Mouse (Mus musculus) adrenal gland, adult 8-10 months (tissue): ENCODE measurements at regions not wholly inside any gene's neighbourhood (a gene's known extent, or its start where the extent isn't known, plus 50 kb on each side); places are given as distances from the start of the nearest gene placed in this dataset.
"Not testable (repeated sequence)": the region's sequence is repeated elsewhere in the genome, so short reads cannot be mapped to it uniquely, and the experiment has no call there.

Experiments
- DNase-seq: peaks from one replicate; pipeline ENCODE4 v3.0.0; 2022

GRCm38 (mm10) chr8:78077122-78077521 is 136.0 kb upstream of the Ttc29 start:
- DNase-seq: peak; percentile 53

DNA sequence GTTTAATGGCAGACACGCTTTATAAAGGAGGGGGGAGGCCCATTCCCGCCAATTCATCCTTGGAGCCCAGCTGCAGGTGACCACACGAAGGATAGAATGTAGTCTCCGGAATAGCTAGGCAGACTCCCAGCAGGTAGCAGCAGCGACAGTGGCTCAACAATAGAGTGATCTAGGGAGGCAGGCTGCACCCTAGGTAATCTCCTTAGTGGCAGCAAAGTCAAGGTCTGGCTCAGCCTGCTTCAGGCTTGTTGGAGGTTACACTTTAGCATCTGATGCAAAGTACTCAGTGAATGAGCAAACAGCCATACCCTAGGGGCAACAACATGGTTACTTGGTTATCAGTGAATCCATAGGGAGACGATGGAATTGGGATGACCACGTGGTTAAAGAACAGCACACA is 131.7 kb upstream of the Ttc29 start:
- DNase-seq: not testable (repeated sequence)

GRCm38 (mm10) chr8:78083012-78083411 is 130.1 kb upstream of the Ttc29 start:
- no peak for DNase-seq

DNA sequence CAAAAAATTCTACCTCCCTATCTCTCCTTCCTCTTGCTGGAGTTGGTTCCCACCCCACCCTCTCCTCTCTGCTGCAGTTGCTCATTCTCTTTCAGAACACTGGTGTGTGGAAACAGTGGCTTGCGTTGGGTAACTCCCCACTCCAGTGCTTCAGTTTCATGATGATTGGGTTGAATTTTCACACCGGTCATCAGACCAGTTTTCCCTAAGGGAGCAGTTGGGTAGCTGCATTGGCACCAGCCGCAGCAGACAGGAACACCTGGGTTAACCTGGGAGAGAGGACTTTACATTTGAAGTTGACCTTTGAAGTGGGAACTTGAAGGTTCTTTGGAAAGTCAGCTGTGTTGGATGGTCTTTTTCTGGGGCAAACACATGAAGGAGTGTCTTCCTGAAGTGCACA is 126.7 kb upstream of the Ttc29 start:
- no peak for DNase-seq

- DNase-seq: no peak
Measured at GRCm38 (mm10) chr8:78090382-78091122, 122.5 kb upstream of the Ttc29 start.

DNA sequence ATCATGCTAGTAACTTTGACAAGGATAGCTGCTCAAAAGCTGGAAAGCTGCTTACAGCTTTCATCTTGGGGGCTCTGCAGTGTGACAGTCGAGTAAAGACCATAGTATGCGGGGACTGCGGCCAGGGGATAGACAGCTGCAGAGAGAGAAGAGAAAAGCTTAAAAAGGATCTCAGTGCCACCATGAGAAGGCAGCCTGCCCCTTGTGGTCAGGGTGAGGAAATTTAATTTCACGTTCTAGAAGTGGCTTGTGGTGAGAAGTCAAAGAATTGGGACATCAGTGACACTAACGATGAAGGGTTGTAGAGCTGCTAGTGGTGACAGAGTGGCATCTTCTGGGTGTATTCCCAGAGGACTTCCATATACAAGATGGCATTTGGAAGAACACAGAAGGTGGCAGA is 116.7 kb upstream of the Ttc29 start:
- DNase-seq: no peak

DNA sequence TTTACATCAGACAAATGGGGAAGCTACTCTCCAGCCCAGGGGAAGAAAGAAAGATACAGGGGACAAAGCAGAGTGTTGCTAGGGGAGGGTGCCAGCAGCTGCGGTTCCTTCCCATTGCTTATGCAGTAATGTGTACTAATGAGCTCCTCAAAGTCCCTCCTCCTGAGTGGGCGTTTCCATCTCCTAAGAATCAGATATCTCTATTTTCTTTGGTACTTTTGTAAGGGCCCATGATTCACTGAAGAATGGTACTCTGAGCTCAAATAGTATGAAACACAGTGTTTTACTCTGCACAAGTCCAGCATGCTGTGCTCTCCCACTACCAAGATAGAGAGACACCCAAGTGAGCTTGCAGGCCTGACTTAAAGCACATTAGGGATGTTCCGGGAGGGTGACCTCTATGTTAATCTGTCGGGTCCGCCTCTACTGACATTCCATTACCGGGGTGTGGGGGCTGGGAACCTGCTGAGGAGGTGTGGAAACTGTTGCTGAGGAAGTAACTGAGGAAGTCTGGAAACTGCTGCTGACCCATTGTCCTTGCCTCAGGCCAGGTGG is 114.8 kb upstream of the Ttc29 start:
- DNase-seq: no peak

- no peak for DNase-seq
Measured at GRCm38 (mm10) chr8:78099091-78099490, 114.0 kb upstream of the Ttc29 start.

- no peak for DNase-seq
Measured at GRCm38 (mm10) chr8:78107339-78107738, 105.8 kb upstream of the Ttc29 start.

DNA sequence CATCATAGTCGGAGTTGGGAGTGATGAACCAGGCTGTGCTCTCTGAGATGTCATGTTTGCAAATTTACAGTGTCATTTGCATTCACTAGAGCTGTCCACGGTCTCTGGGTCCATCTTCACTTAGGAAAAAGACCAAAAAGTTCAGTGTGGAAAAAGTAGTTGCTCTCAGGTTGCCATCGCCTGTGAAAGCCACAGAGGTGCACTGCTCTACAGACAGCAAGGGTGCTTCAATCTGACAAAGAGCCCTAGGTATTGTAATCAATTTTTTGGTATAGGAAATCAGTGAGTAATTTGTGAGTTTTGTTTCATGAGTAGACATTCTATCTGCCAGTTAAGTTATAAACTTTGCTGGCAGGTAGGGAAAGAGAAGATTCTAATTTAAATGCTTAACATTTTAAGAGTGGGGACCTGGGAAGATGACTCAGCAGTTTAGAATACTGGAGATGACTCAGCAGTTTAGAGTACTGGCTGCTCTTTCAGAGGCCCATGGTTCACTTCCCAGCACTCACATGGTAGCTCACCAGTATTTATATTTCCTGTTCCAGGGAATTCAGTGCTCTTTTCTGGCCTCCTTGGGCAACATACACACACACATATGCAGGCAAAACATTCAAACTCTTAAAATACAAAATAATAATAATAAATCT is 103.0 kb upstream of the Ttc29 start:
- no peak for DNase-seq

DNA sequence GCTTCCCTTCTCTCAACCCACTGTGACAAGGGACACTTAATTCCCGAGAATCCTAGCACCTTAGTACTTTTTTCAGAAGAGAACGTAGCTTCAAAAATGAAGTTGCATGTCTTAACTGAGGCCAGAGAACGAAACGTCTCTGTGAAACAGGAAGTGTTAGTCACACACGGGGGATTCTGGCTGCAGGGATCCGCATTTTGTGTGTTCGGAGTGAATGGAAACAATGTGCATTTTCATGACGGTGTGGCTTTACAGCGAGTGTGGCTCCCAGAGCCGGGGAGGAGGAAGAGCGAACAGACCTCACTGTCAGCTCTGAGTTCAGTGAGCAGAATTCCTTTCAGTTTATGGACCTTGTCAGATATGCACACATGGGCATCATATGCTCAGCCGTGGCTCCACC is 100.0 kb upstream of the Ttc29 start:
- DNase-seq: no peak

- no peak for DNase-seq
Measured at GRCm38 (mm10) chr8:78114512-78114911, 98.6 kb upstream of the Ttc29 start.

DNA sequence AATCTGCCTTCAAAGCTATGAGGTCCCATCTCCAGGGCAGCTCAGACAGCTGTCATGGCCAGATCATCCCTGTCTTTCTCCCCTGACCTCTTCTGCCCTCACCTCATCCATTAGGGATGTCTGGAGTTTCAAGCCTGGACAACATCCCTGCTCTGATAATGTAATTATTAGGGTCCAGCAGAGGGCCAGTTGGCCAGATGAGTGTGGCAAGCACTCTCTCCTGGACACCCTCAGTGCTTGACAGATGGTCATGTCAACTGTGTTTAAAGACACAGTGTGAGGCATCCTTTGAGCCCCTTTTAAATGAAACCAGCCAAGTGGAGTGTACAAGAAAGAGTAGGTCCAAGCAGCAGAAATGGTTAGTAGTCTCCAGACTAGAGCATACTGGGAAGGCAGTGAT is 95.9 kb upstream of the Ttc29 start:
- no peak for DNase-seq

GRCm38 (mm10) chr8:78118493-78118892 is 94.6 kb upstream of the Ttc29 start:
- DNase-seq: no peak

DNA sequence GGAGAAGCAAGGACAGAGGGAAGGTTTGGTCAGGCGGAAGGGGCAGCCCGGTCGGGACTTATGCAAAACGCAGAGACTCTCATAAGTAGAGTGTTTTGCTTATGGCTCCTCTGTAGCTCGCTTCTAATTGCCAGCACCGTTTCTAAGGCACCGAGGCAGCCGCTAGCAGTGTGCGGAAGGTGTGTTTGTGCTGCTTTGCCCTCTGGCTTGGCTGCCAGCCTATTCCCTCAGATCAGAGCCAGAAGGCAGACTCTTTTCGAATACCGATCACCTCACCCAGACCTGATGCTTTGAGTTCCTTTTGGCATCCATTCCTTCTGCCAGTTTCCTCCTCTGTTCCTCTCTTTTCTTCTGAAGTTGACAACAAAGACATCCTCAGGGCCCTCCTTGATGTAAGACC is 93.4 kb upstream of the Ttc29 start:
- DNase-seq: no peak

- no peak for DNase-seq
Measured at GRCm38 (mm10) chr8:78124248-78124647, 88.8 kb upstream of the Ttc29 start.

- DNase-seq: peak; percentile 4
Measured at GRCm38 (mm10) chr8:78127852-78128251, 85.2 kb upstream of the Ttc29 start.

DNA sequence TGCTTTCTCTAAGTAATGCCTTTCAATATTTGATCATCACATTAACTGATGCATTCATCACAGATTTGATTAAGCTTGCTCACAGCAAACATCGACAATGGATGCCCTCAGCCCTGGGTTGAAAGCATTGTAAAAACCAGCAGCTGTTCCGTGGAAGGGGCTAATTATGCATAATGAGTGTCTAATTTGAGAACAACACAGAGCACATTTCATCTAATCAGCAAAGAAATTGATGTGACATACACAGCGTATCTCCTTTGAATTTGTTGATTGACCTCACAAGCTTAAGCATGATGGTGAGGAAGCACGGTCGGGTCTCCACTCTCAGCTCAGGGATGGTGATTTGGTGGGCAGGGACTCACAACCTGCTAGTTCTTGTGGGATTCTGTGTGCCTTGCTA is 84.0 kb upstream of the Ttc29 start:
- DNase-seq: no peak

- DNase-seq: not testable (repeated sequence)
Measured at GRCm38 (mm10) chr8:78139514-78139913, 73.6 kb upstream of the Ttc29 start.

GRCm38 (mm10) chr8:78147170-78147569 is 65.9 kb upstream of the Ttc29 start:
- DNase-seq: no peak

DNA sequence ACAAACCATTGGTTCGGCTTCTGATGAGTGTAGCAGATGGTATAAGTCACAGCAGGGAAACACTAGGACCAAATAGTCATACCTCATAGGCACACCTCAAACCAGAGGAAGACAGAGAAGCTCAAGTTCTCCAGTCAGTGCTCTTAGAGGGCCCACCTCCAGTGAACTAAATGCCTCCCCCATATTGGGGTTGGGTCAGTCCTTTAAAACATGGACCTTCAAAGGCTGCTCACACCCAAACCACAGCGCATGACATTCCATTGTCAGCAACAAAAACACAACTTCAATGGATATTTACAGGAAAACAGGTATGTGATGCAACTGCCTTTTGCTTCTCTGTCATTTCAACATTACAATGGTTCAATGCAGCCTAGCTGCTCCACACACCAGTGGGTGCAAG is 65.1 kb upstream of the Ttc29 start:
- DNase-seq: no peak

- no peak for DNase-seq
Measured at GRCm38 (mm10) chr8:78154873-78155272, 58.2 kb upstream of the Ttc29 start.

DNA sequence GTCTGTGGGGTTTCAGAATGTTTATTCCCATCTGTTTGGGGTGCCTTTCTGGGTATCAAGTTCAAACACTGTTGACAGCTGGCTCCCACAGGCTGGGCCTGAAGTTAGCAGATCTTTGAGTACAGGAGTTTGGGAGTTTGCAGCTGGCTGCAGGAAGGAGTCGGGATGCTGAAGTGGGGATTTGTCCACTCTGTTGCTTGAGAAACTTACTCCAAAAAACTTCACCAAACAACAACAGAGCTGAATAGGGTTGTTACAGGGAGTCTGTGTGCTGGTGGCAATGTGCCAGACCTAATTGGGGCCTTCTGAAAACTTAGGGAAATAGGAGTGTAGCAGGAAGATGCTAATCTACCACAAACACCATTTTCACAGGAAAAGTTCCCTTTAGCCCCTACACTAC is 51.1 kb upstream of the Ttc29 start:
- DNase-seq: no peak
